Mouse (Mus musculus): ENCODE results near the gene Cenps.
"Not testable (repeated sequence)": the region's sequence is repeated elsewhere in the genome, so short reads cannot be mapped to it uniquely, and the experiment has no call there.

The Cenps gene

DNA sequence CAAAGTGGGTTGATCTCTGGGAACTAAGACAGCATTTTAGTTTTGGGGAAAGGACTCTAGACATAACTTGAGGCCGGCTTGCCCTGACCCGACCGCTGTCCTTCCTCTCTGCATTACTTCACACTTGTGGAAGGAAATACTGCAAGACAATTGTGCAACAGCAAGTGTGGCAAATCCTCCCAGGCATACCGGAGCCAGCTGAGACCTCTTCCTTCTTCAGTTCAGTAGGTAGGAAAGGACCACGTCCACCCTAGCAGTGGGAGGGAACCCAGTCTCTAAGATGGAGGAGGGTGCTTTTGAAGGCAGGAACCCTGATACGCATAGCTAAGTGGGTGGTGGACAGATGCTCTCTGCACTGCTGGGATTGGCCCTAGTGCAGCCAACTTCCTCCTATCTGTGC is 18.3 kb upstream of the Cenps start:
- DNase-seq: no peak

DNA sequence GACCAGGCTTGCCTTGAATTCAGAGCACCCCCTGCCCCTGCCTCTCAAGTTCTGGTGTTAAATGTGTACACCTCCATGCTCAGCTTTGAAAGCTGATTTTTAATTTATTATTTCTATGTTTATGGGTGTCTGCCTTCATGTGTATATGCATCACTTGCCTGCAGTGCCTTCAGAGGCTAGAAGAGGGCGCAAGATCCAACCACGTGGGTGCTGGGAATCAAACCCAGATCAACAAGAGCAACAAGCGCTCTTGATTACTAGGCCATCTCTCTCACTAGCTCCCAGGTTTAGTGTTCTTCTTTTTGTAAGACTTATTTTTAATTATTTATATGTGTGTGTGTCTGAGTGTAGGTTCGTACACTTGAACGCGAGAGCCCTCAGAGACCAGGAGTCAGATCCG is 17.4 kb upstream of the Cenps start:
- no peak for DNase-seq

DNA sequence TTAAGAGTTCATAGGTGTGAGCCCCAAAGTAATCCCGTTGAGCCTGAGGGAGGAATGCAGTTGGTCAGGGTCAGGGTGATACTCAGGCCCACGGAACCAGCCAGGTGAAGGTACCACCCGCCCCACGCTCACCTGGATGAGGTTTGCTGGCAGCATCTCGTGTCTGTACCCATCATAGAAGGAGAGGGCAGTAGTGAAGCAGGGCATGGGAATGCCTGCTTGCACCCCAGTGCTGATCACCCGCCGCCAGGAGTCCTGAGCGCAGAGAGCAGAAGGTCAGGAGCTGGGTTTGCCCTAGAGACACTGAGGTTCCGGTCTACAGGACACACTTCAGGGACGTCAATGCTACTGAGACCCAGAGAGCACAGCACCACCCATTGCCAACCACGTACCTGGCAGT is 13.3 kb upstream of the Cenps start:
- DNase-seq: no peak

DNA sequence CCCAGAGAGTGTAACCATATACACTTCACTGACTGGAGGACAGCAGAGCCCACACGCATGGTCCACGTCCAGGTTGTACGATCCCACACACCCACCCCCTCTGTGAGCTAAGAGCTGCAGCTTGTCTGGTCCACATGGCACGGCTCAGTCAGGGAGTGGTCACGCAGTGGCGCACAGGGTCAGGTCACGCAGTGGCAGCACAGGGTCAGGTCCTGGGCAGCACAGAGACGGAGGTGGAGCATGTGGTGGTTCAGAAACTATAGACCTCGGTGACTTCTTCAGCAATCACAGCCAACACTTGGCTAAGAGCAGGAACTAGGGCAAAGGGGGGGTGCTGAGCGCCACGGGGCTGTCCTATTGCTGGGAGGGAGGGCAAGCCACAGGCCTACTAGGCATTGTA is 12.8 kb upstream of the Cenps start:
- DNase-seq: no peak

DNA sequence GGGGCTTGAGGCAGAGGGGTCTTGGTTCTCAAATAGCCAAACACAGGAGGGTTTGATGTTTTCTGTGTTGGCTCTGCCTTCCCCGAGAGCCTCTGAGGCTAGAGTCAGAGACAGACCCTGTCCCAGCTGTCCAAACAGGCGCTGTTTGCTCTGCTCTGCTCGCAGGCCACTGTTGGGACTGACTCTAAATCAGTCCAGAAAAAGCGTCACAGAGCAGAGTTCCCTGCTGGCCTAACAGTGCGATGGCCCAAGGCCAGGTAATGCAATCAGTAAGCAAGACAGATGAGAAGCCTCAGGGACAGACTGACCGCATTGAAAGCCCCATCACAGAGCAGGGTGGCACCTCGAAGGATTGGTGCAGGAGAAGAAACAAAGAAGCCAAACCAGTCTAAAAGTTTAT is 12.2 kb upstream of the Cenps start:
- DNase-seq: no peak

DNA sequence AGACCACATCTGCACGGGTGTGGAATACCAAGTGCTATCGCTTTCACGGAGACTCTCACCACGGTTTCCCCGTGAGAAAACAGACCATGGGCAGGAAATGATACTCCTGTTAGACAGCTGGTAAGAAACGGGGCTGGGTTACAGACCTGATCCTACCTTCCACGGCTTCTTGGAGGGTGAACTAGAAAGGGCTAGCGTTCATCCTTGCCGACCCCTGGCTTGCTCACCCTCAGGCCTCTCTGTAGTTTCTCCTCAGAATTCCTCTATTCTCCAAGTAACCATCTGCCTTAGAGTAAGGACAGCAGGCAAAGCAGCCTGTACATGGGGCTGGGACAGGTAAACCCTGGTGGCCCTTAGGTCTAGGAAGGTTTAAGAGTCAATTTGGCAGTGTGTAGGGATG is 11.8 kb upstream of the Cenps start:
- DNase-seq: no peak

DNA sequence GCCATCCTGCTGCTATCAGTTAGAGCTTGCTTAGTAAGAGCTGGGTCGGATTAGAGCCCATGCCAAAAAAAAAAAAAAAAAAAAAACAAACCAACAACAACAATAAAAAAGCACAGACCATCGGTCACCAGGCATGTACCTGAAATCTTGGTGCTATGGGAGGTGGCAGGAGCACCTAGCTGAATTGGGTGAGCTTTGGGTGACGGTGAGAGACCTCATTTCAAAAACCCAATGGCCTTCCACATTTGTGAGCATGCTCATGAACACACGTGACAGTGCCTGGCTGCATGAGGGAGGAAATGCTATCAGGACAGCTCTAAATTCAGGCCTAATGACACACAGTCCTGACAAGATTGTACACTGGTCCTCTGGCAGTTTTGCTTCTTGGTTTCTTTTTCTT is 10.7 kb upstream of the Cenps start:
- no peak for DNase-seq

DNA sequence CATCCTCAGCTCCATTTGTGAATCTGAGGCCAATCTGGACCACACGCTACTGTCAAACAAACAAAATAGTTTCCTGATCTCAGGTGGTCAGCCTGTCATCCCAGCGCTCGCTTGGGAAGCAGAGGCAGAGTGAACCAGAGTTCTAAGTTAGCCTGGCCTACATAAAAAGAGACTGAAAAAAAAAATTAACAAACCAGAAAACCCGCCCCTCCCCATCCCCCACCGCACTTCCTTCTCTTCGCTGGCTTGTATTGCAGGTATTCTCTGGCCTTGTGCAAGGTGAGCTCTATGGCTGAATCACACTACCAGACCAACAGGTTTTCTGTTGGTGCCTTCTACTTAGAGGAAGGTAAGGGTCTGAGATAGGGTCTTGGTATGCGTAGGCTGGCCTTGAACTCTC is 10.1 kb upstream of the Cenps start:
- DNase-seq: no peak

DNA sequence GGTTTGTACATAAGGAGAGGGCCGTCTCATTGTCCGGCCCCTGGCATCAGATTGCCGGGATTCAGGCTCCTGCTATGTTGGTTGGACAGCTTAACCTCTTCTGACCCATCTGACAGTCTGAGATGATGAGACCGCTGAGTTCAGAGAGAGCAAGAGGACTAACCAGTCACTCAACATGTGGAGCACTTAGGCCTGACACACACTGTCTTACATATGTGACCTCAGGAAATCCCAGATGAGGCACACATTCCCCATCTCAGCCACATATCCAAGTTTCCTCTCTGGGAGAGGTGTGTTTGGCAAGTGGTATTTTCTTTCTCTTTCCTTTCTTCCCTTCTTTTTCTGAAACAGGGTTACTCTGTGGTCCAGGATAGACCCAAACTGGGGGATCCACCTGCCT is 7.7 kb upstream of the Cenps start:
- no peak for DNase-seq

DNA sequence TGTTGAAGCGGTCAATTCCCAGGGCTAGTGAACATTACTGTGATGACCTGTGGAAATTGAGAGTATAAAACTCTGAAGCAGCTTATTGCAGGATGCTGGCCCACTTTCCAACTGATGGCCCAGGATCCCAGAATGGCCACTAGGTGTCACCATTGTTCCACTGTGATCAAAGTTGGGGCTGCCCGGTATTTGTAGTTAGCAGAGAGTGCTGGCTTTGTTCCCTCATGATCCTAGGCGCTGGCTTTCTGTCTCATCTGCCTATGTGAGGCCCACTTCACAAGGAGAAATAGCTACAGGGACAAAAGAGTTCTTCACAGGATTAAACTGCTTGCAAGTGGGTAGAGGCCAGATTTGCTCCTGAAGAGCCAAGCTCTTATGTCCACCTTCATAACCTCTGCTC is 7.0 kb upstream of the Cenps start:
- DNase-seq: peak; percentile 30 to 51

DNA sequence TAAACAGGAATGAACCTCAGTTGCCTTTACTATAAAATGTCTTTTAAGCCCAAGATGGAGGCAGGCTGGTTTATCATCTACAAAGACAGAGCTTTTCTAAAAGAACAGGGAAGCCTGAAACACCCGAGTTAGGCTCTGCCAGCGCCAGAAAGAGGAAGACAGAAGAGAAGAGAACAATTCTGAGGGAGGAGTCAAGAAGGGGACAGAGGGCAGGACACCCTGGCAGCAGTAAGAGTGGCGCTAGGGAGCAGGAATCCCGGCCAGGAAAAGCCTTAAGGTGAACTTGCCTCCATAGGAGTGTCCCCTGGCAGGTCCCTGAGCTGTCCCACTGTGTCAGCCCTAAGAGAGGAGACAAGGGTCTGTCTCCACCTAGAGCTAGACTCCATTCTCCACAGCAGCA is 6.2 kb upstream of the Cenps start:
- DNase-seq: no peak

DNA sequence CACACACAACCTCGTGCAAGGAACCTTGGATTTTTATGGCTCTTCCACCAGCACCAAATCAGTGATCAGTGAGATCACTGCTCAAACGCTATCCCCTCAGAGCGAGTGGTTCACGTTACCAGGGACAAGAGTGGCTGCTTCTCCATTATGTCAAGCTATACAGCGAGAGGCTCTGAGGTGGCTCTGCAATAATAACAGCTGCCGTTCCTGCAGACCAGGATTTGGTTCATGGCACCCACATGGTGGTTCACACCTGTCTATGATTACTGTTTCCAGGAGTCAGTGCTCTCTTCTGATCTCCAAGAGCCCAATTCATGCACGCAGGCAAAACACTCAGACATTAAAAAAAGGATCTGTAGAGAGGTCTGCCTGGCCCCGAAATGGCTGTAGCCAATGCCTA is 1.1 kb upstream of the Cenps start:
- DNase-seq: no peak

DNA sequence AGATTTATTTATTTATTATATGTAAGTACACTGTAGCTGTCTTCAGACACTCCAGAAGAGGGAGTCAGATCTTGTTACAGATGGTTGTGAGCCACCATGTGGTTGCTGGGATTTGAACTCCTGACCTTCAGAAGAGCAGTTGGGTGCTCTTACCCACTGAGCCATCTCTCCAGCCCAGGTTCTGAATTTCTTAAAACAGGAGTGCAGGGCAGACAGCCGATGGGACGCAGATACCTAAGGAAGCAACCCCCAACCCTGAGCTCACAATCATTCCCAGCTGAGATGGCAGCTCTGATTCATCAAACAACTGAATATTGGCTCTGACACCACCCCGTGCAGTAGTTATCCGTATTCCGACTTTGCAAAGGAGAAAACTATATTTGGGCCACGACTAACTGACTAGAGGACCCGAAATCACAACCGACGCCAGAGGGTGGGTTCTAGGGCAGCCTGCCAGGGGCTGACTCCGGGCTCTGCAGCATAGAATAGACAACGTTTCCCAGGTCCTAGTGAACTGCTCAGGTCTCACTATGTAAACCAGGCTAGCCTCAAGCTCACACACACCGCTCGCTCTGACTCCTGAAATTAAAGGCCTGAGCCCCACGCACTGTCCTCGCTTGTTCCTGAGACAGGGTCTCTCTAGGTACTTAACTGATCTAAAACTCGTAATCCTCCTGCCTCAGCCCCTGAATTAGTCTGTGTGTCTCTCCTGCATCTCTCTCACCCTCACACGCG is 1.1 kb downstream of the Cenps start:
- DNase-seq: no peak

DNA sequence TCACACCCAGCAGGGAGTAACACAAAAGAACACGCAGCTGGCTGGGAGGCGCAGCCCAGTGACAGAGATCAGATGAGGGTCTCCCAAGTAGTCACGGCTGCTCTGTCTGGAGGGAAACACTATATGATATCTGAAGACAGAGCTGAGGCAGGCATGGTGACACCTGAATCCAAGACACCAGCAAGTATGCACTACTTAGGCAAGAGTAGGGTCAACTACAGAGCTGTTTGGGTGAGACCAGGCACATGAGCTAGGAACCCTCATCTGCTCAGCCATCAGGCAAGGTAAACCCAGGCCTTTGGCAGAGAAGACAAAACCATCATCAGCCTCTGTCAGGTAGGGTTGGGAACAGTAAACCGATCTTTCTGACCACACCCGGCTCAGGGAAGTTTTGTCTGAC is 4.0 kb downstream of the Cenps start:
- no peak for DNase-seq

DNA sequence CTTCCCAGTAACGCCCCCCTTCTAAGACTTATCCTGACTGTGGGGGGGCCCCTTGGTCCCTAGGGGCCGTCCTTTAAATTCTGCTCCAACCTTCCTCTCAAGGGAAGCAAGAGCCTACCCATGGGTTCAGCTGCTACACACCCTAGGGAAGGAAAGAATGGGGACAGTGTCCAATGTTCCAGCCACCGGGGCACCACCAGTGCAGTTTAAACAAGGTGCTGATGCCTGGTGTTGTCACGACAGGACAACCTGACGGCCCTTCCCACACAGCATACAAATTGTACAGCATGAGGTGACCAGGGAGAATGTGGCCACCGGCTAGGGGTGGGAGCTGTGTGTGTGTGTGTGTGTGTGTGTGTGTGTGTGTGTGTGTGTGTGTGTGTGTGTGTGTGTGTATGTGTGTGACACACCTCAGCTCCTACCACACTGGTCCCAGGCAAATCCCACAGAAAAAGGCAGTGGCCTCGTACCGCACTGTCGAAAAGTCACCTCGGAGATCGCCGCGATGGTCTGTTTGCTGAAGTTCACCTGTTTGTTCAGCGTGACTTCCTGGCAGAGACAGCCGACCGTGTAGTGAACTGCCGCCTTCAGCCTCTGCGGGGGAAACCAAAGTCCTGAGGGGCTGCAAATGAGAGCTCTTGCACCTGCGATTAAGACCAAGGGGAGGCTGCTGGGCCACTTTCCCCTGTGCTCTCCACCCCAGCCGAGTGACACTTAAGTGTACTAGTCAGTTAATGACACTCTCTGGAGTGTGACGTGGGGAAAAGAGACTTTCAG is 5.5 kb downstream of the Cenps start:
- no peak for DNase-seq

DNA sequence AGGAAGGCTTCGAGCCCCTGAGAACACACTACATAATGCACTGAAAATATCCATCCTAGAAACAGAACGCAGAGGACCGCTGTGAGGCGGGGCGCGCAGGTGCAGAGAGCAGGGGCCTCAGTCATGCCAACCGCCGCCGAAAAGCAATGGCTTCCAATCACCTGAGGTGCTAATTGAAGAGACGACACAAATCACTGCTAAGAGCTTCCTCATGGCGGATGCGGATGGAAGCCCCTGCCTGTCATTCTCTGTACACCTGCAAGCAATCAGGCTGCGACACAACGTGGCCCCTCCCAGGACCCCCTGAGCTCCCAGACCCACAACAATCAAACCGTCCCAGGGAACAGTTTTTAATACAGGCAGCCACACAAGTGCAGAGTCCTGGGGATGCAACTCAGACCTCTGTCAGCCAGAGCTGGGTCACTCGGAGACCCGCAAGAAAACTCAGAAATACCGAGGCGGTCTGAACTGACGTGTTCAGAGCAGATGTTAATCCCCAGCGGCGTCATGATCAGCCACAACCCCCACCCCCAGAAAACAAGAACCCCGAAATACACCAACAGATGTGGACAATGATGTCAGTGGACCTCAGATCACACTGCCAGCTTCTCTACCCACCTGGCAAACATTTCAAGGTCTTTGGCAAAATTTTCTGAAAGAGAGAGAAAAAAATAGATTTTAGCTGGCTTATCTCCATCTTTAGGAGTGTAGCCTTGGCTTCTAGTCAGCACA is 6.2 kb downstream of the Cenps start:
- DNase-seq: no peak

DNA sequence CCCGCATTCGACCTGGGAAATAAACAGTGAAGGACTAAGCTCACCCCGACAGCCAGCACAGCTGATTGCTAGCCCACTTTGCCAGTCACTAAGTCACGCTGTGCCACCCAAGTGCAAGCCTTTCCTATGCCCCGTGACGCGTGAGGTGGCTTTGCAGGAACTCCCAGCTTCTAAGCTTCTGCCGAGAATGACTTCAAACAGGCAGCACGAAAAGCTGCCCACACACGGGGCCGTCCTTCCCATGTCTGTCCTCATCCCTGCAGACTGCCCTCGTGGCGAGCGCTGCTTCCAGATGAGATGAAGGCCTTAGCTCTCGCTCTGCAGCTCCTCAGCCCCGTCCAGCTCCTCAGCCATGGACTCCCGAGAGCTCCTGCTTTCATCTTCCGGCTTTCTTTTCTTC is 9.0 kb downstream of the Cenps start:
- DNase-seq: no peak

DNA sequence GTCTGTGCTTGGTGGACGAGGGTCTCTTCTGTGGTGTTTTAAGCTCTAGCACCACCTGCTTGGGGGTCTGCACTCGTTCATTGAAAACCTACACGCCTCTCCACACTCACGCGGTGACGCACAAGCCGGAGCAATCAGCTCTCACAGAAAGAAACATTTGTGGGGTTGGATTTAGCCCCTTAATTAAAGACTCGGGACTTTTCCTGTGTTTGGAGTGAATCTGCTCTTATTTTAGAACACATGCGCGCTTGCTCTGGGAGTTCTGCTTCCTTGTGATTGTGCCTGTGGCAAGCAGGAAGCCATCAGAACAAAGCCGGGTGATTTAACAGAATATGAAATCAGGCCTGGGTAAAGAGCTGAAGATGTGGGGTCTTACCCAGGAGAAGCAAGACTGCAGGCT is 10.8 kb downstream of the Cenps start, which contains the start of gene Cort:
Gene Cort (minus strand): TSS at position 101 of the 400 bp plus-strand sequence.
- no peak for DNase-seq

DNA sequence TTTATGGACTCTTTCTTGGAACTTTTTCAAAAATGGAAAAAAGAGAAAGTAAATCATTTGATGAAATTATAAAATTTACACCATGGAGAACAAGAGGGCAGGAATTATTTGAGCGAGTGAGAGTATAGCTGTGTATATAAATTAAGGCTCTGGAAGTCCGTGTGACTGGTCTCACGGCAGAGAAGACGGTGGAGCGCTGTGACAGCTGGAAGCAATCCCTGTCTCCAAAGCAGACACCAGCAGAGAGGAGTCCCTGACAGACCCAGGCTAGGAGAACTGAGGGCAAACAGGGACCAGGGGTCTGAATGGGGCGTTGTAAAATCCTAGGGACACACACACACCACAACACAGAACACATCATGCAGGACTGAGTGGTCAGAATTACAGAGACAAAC is 11.3 kb downstream of the Cenps start:
- DNase-seq: no peak

DNA sequence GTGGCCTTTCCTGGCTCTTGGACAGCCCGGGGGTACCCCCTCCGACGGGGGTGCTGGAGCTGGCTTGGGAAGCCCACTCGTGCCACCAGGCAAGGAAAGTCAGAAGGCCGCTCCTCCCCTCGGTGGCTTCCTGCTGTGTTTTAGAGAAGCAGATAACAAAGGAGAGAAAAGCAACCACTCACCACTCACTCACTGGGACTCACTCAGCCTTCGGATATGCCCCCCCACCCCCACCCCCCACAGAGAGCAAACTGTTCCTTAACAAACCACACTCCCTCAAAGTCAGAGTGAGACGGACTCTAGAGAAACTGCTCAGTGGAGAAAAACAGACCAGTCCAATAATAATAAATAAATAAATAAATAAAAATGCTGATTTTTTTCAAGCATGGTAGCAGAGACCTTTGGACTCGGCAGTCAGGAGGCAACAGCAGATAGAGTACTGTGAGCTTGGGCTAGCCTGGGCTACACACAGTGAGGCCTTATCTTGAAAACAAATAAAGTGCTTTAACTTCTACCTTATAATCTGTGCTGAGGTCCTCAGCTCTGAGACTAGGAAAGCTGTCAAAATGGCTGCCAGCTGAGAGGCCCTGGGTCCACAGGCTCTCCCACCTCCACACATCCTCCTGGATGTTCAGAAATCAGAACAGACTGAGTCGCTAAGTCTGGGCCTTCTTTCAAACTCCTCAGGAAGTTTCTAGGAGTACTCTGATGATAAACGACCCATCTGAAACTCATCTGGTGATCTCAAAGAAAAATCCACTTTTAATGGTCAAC is 11.9 kb downstream of the Cenps start:
- DNase-seq: no peak

DNA sequence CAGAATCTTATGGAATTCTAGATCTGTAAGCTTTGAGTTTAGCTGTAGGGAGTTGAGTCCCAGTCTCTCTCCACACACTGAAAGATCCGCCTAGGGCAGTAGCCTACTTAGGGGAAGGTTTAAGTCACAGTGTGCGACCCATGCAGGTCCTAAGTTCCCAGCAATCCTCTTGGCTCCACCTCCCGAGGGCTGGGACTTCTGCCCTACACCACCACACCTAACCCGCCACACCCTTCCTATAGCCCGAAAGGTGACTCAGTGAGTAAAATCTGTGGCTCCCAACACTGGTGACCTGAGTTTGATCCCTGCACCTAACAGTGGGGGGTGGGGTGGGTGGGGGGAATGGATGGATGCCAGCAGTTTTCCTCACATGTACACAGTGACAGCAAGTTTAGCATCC is 14.0 kb downstream of the Cenps start:
- DNase-seq: no peak

DNA sequence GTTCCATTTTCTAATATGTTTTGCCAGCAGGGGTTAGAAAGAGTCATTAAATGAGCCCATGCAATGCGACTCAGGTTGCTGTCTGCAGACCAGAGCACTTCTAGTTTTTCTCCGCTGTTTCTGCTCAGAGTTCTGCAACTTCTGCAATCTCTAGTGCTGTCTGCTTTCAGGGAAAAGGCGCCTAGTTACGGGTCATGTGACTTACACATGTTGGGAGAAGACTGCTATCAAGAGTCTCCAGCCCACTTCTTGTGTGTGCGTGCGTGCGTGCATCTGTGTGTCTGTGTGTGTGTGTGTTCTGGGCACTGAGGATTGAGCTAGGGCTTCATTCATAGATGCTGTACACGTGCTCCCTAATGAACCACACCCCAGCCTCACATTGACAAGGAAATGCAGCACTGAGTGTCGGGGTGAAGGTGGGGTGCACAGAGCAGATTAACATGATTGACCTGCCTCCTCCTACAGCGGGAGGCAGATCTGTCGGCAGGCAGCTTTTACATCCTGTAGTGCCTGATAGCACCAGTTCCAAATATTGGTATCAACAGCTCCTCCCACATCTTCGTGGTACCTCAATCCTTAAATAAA is 17.4 kb downstream of the Cenps start:
- not testable (repeated sequence) for DNase-seq
